Mouse (Mus musculus) CH12.LX (cell line): Measurements from ENCODE around the gene Ggt7. TPM values are rescaled to one million over a fixed set of nuclear protein-coding genes. Genes with fewer than 3 reads are reported as not detected.

ENCODE experiments used
- DNase-seq: peaks from one replicate; pipeline ENCODE4 v3.0.0-alpha.2; 2013; ENCODE audit errors: extremely low read depth
- H3K27ac ChIP-seq: 2 replicates; pipeline ENCODE4 v1.5.1; 2012; ENCODE audit warnings: low read depth, mild to moderate bottlenecking, control low read depth, moderate library complexity; ENCODE audit not compliant: insufficient read depth
- H3K27me3 ChIP-seq: replicated peaks from 2 replicates; pipeline ENCODE3; 2012; ENCODE audit warnings: inconsistent platforms
- H3K36me3 ChIP-seq, 2 experiments: replicated peaks in 1 of 2; 2 replicates each; pipeline versions ENCODE3 to v1.6.1; 2012; ENCODE audit warnings: inconsistent platforms in 1 of 2, low read length in 1 of 2, mild to moderate bottlenecking in 1 of 2, mixed read lengths in 1 of 2, moderate library complexity in 1 of 2; ENCODE audit not compliant: control insufficient read depth in 1 of 2, insufficient read depth in 1 of 2
- H3K4me1 ChIP-seq, 2 experiments: 2 replicates each; pipeline ENCODE4 v1.6.1; 2012; ENCODE audit warnings: inconsistent platforms in 1 of 2, moderate library complexity in 1 of 2; ENCODE audit not compliant: insufficient read depth in 2 of 2, control insufficient read depth in 1 of 2
- H3K4me2 ChIP-seq: 2 replicates; pipeline ENCODE4 v1.6.1; 2012; ENCODE audit warnings: low read depth, mild to moderate bottlenecking, control low read depth; ENCODE audit not compliant: poor library complexity, insufficient read depth, severe bottlenecking
- H3K4me3 ChIP-seq, 3 experiments: fragments of 150-350 bp in 1 of 3; sonication (generic) in 1 of 3; replicated peaks in 1 of 3; 2 replicates each; pipeline versions ENCODE3 to v1.5.1; 2011 to 2012; ENCODE audit warnings: low read depth in 2 of 3, low read length in 2 of 3, mild to moderate bottlenecking in 2 of 3, moderate library complexity in 2 of 3, control low read depth in 1 of 3, improper control_type of control experiment in 1 of 3, inconsistent platforms in 1 of 3, mixed read lengths in 1 of 3; ENCODE audit not compliant: poor library complexity in 1 of 3
- H3K79me2 ChIP-seq: replicated peaks from 2 replicates; pipeline ENCODE4 v1.6.1; 2012; ENCODE audit warnings: mild to moderate bottlenecking, moderate library complexity; ENCODE audit not compliant: control insufficient read depth, poor library complexity, insufficient read depth, severe bottlenecking; ENCODE audit errors: extremely low read depth
- H3K9ac ChIP-seq: 2 replicates; pipeline ENCODE4 v1.6.1; 2012; ENCODE audit warnings: low read depth, mild to moderate bottlenecking, control low read depth, moderate library complexity; ENCODE audit not compliant: insufficient read depth
- H3K9me3 ChIP-seq: replicated peaks from 2 replicates; pipeline ENCODE3; 2012; ENCODE audit warnings: low read length, inconsistent platforms, mixed read lengths
- CHD2 ChIP-seq: IDR thresholded peaks from 2 replicates; pipeline ENCODE4 v1.6.1; 2011; ENCODE audit warnings: low read length, improper control_type of control experiment
- E2F4 ChIP-seq: IDR thresholded peaks from 2 replicates; pipeline ENCODE4 v1.6.1; 2011; ENCODE audit warnings: low read depth, low read length, improper control_type of control experiment; ENCODE audit not compliant: insufficient replicate concordance
- ELF1 ChIP-seq: IDR thresholded peaks from 2 replicates; pipeline ENCODE4 v1.6.1; 2014; ENCODE audit warnings: low read depth, mild to moderate bottlenecking, inconsistent platforms, low read length, improper control_type of control experiment
- EP300 ChIP-seq: IDR thresholded peaks from 2 replicates; pipeline ENCODE4 v1.6.1; 2011; ENCODE audit warnings: low read length, improper control_type of control experiment
- ETS1 ChIP-seq: conservative IDR thresholded peaks from 2 replicates; pipeline ENCODE4 v1.6.1; 2012; ENCODE audit warnings: low read depth, mild to moderate bottlenecking, inconsistent platforms, low read length, improper control_type of control experiment, moderate library complexity
- GABPA ChIP-seq: IDR thresholded peaks from 2 replicates; pipeline ENCODE4 v1.6.1; 2012; ENCODE audit warnings: low read depth, low read length, improper control_type of control experiment, inconsistent platforms; ENCODE audit not compliant: insufficient replicate concordance
- JUN ChIP-seq: IDR thresholded peaks from 2 replicates; pipeline ENCODE4 v1.6.1; 2011; ENCODE audit warnings: low read depth, mild to moderate bottlenecking, low read length, improper control_type of control experiment, moderate library complexity; ENCODE audit not compliant: insufficient read depth
- JUND ChIP-seq: conservative IDR thresholded peaks from 2 replicates; pipeline ENCODE4 v1.6.1; 2011; ENCODE audit warnings: low read depth, low read length, improper control_type of control experiment
- KAT2A ChIP-seq: IDR thresholded peaks from 2 replicates; pipeline ENCODE4 v1.6.1; 2012; ENCODE audit warnings: low read length, improper control_type of control experiment, inconsistent platforms; ENCODE audit not compliant: insufficient replicate concordance
- MAFK ChIP-seq: IDR thresholded peaks from 2 replicates; pipeline ENCODE4 v1.6.1; 2011; ENCODE audit warnings: low read length, improper control_type of control experiment; ENCODE audit not compliant: insufficient replicate concordance
- MAX ChIP-seq: IDR thresholded peaks from 2 replicates; pipeline ENCODE4 v1.6.1; 2011; ENCODE audit warnings: low read length, improper control_type of control experiment
- MEF2A ChIP-seq: IDR thresholded peaks from 2 replicates; pipeline ENCODE4 v1.6.1; 2014; ENCODE audit warnings: low read depth, mild to moderate bottlenecking, inconsistent platforms, low read length, improper control_type of control experiment, borderline replicate concordance
- MXI1 ChIP-seq: IDR thresholded peaks from 2 replicates; pipeline ENCODE4 v1.6.1; 2011; ENCODE audit warnings: mild to moderate bottlenecking, low read depth, low read length, improper control_type of control experiment
- MYC ChIP-seq: IDR thresholded peaks from 2 replicates; pipeline ENCODE4 v1.6.1; 2011; ENCODE audit warnings: low read depth, mild to moderate bottlenecking, improper control_type of control experiment, low read length
- NELFE ChIP-seq: IDR thresholded peaks from 2 replicates; pipeline ENCODE4 v1.6.1; 2011; ENCODE audit warnings: low read depth, low read length, improper control_type of control experiment
- POLR2AphosphoS2 ChIP-seq: IDR thresholded peaks from 2 replicates; pipeline ENCODE4 v1.6.1; 2011; ENCODE audit warnings: low read depth, low read length, improper control_type of control experiment
- RAD21 ChIP-seq: IDR thresholded peaks from 2 replicates; pipeline ENCODE4 v1.6.1; 2011; ENCODE audit warnings: low read depth, mild to moderate bottlenecking, low read length, improper control_type of control experiment, moderate library complexity
- SIN3A ChIP-seq: IDR thresholded peaks from 2 replicates; pipeline ENCODE4 v1.6.1; 2012; ENCODE audit warnings: low read length, improper control_type of control experiment, inconsistent platforms
- TCF12 ChIP-seq: IDR thresholded peaks from 2 replicates; pipeline ENCODE4 v1.6.1; 2014; ENCODE audit warnings: low read depth, mild to moderate bottlenecking, inconsistent platforms, low read length, improper control_type of control experiment
- USF1 ChIP-seq: IDR thresholded peaks from 2 replicates; pipeline ENCODE4 v1.6.1; 2014; ENCODE audit warnings: low read depth, mild to moderate bottlenecking, inconsistent platforms, low read length, improper control_type of control experiment
- USF2 ChIP-seq: conservative IDR thresholded peaks from 2 replicates; pipeline ENCODE4 v1.6.1; 2011; ENCODE audit warnings: low read depth, low read length, improper control_type of control experiment
- ZC3H11A ChIP-seq: IDR thresholded peaks from 2 replicates; pipeline ENCODE4 v1.6.1; 2012; ENCODE audit warnings: low read depth, mild to moderate bottlenecking, inconsistent platforms, low read length, improper control_type of control experiment
- ZKSCAN1 ChIP-seq: IDR thresholded peaks from 2 replicates; pipeline ENCODE4 v1.6.1; 2012; ENCODE audit warnings: low read depth, inconsistent platforms, low read length, improper control_type of control experiment, borderline replicate concordance
- ZMIZ1 ChIP-seq: IDR thresholded peaks from 2 replicates; pipeline ENCODE4 v1.6.1; 2012; ENCODE audit warnings: low read depth, mild to moderate bottlenecking, inconsistent platforms, low read length, improper control_type of control experiment
- ZNF384 ChIP-seq: IDR thresholded peaks from 2 replicates; pipeline ENCODE4 v1.6.1; 2012; ENCODE audit warnings: low read depth, low read length, improper control_type of control experiment, inconsistent platforms
- dilution Hi-C: fragments of 300-500 bp; cut with MboI; formaldehyde crosslinking; loops from 2 replicates; pipeline ENCODE4 v1.14.3; 2020; ENCODE audit warnings: low sequenced_read_pairs; ENCODE audit not compliant: extremely low pct_unique_long_range_greater_than_20kb, extremely low pct_ligation_motif_present
- in situ Hi-C: fragments of 300-500 bp; cut with MboI; formaldehyde crosslinking; loops from 3 replicates; pipeline ENCODE4 v1.14.3; 2019; ENCODE audit warnings: low sequenced_read_pairs, low pct_ligation_motif_present, low pct_unique_long_range_greater_than_20kb, mixed read lengths
- polyA plus RNA-seq: library from polyadenylated mRNA; unstranded; fragments of >175 nt; gene quantifications from 2 replicates; pipeline ENCODE4 v1.2.1, GENCODE M21; 2012; ENCODE audit warnings: low read depth; ENCODE audit not compliant: insufficient read length
- total RNA-seq, 2 experiments: library from RNA; depleted of rRNA; stranded (reverse); fragments of 300-350 nt in 1 of 2; fragments of >200 nt in 1 of 2; gene quantifications; 2 replicates each; pipeline ENCODE4 v1.2.3; 2012 to 2014

Gene Ggt7
- total and polyA plus RNA-seq, 3 experiments = 1.7 to 16.5 (median 2.9) TPM

DNA sequence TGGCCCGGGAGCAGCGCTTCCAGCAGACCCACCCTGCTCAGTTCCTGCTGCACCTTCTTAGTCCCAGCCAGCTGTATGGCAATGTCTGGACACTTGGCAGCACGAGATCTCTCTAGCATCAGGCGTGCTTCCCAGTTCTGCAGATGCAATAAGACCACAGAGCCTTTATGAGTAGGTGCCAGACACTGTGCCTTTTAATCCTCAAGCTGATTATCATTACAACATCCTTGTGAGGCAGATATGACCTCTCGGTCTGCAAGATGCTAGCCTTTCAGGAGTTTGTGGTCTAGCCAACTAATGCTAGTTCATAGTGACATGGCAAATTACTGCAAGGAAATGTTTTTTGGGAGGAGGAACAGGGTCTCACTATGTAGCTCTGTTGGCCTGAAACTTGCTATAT is 49.7 kb upstream of the Ggt7 start:
- no peak overlapping the region for H3K27ac ChIP-seq
- no peak overlapping the region for H3K4me2 ChIP-seq
- no peaks in the 10 kb centered on the region for H3K27me3 ChIP-seq
- H3K4me3 ChIP-seq = no peak overlapping the region
- H3K9ac ChIP-seq = no peak overlapping the region
- H3K36me3 ChIP-seq = peaks cover 3 to 58% of the 10 kb centered on the region in 2 experiments
- in situ Hi-C loops = no loop called here
- dilution Hi-C loops = no loop called here
- no peaks in the 10 kb centered on the region for H3K79me2 ChIP-seq
- DNase-seq = no peak
- H3K4me1 ChIP-seq = peaks cover 0 to 9% of the 10 kb centered on the region in 2 experiments; a peak in 1 of 4 replicates
- H3K9me3 ChIP-seq = no peaks in the 10 kb centered on the region
- TF ChIP-seq MXI1 = no peak
- TF ChIP-seq SIN3A = no peak
- no peak for TF ChIP-seq ETS1
- no peak for TF ChIP-seq EP300
- TF ChIP-seq ELF1 = no peak
- no peak for TF ChIP-seq E2F4
- TF ChIP-seq MAFK = no peak
- no peak for TF ChIP-seq MAX
- TF ChIP-seq POLR2AphosphoS2 = no peak
- TF ChIP-seq, all 38 proteins: peak for 0

DNA sequence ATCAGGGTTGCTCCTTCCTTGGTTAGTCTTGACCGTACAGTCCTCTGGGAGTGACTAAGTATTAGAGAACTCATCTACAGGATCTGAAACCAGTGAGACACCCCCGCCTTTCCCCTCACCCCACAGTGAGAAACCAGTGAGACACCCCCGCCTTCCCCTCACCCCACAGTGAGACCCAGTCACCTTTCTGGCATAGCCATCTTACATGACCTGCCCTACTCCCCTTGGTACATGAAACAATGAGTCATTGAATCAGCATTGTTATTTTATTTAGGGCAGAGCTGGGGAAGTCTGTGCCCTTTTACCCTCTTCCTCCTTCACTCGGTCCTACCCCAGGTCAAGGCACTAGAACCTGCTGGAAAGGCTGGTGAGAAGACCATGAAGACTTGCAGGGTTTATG is 44.9 kb upstream of the Ggt7 start:
- in situ Hi-C loops = no loop called here
- H3K9ac ChIP-seq = no peak overlapping the region
- H3K79me2 ChIP-seq = no peaks in the 10 kb centered on the region
- dilution Hi-C loops = no loop called here
- TF ChIP-seq CHD2 (0 out of 2 replicates have a peak, but pooled peaks have one; percentile 24), USF2 (no peak), EP300 (no peak), GABPA (no peak), ELF1 (no peak), MYC (no peak), ZKSCAN1 (no peak), JUN (no peak)
- peaks cover 3 to 45% of the 10 kb centered on the region in 2 experiments for H3K36me3 ChIP-seq
- no peaks in the 10 kb centered on the region for H3K27me3 ChIP-seq
- peaks cover 0 to 13% of the 10 kb centered on the region in 2 experiments; a peak in 1 of 4 replicates for H3K4me1 ChIP-seq
- no peak overlapping the region for H3K4me3 ChIP-seq
- H3K27ac ChIP-seq = no peak overlapping the region
- H3K9me3 ChIP-seq = no peaks in the 10 kb centered on the region
- no peak overlapping the region for H3K4me2 ChIP-seq
- peak; percentile 12 for DNase-seq

DNA sequence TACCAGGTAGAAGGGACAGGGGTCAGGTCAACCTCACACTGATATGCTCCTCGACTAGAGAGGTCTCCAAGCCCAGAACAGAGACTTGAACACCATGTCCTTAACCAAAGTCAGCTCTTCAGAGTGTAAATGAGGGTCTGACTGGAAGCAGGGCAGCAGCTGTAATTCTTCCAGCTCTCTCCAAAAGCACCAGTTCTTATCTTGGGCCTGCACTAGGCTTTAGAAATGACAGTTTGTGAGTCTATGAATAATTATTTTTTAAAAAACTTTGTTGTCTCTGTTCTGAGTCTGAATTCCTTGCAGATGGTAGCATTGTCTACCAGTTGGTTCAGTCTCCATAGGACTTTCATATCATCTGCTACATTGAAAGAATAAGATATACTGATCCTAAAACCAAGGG is 44.2 kb upstream of the Ggt7 start:
- H3K4me2 ChIP-seq = no peak overlapping the region
- H3K9me3 ChIP-seq = no peaks in the 10 kb centered on the region
- no peaks in the 10 kb centered on the region for H3K79me2 ChIP-seq
- no peak overlapping the region for H3K9ac ChIP-seq
- DNase-seq = no peak
- H3K4me1 ChIP-seq = peaks cover 0 to 13% of the 10 kb centered on the region in 2 experiments; a peak in 1 of 4 replicates
- no peak overlapping the region for H3K4me3 ChIP-seq
- TF ChIP-seq ZMIZ1 (no peak), TCF12 (no peak), NELFE (no peak), USF1 (no peak), ZC3H11A (no peak), ZNF384 (no peak), KAT2A (no peak), JUND (no peak), MEF2A (no peak), RAD21 (no peak), JUN (no peak), MAX (no peak)
- in situ Hi-C loops = no loop called here
- no peaks in the 10 kb centered on the region for H3K27me3 ChIP-seq
- dilution Hi-C loops = no loop called here
- no peak overlapping the region for H3K27ac ChIP-seq
- peaks cover 3 to 38% of the 10 kb centered on the region in 2 experiments for H3K36me3 ChIP-seq
